In genomic region chr4:134273417-134274345, GRCm38 (mm10) we compare ENCODE assay signal across 8 mouse cellular contexts. TPM values are rescaled to one million over a fixed set of nuclear protein-coding genes. Genes with fewer than 3 reads are reported as not detected.
DNase-seq lines count a peak whose midpoint lies in the region; ATAC-seq lines count a peak whose summit lies in the region.

No protein-coding gene starts in this region.

- peak; percentile 25 to 31 for DNase-seq in spleen, adult 18-20 months
- no peak for DNase-seq in spleen, adult 12 weeks (ENCODE audit: low spot score)
- DNase-seq in embryo, embryonic 11 days, result peak; percentile 67
- DNase-seq in naive thymus-derived CD4-positive, alpha-beta T cell, adult 2 months (ENCODE audit: low read depth), result peak; percentile 92
- DNase-seq in testis, postnatal 14 days (ENCODE audit: low spot score), result no peak
- DNase-seq in layer of hippocampus, adult 11-12 months (ENCODE audit: low spot score), result no peak
- no peak for DNase-seq in cerebellum, adult 8-10 months

- ATAC-seq in inflammation-experienced regulatory T-cells, adult 6 months, result peak; percentile 99

RNA-seq across cellular contexts. Expression of gene Pdik1l, which starts 14.0 kb away (rescaled TPM):
- 10 to 100 TPM; 18.5 to 26.7 (median 23.7) TPM for polyA plus RNA-seq in inflammation-experienced regulatory T-cells, adult 6 months (2017; shearing (Covaris generic))

RNA-seq across cellular contexts. Expression of gene Grrp1, which starts 19.8 kb away (rescaled TPM):
- polyA plus RNA-seq in inflammation-experienced regulatory T-cells, adult 6 months (2017; shearing (Covaris generic)), result not detected

RNA-seq across cellular contexts. Expression of gene Gm30191, which starts 26.9 kb away (rescaled TPM):
- not detected for polyA plus RNA-seq in inflammation-experienced regulatory T-cells, adult 6 months (2017; shearing (Covaris generic))

RNA-seq across cellular contexts. Expression of gene Zfp593, which starts 28.3 kb away (rescaled TPM):
- polyA plus RNA-seq in inflammation-experienced regulatory T-cells, adult 6 months (2017; shearing (Covaris generic)), result 1 to 10 TPM; 4.7 to 6.4 (median 4.9) TPM

RNA-seq across cellular contexts. Expression of gene E130218I03Rik, which starts 30.2 kb away (rescaled TPM):
- 1 to 10 TPM in 1 of 3 experiments, not detected in 2; 2.3 TPM for polyA plus RNA-seq in inflammation-experienced regulatory T-cells, adult 6 months (2017; shearing (Covaris generic))

Comparison
In these comparisons a context has a peak if more than half of its experiments do, and no peak if none do; other contexts are left out.
1. DNase-seq: peak in spleen, adult 18-20 months (2 of 2), embryo, embryonic 11 days (single experiment) and naive thymus-derived CD4-positive, alpha-beta T cell, adult 2 months (single experiment); none in spleen, adult 12 weeks (single experiment), testis, postnatal 14 days (single experiment), layer of hippocampus, adult 11-12 months (single experiment) and cerebellum, adult 8-10 months (single experiment).